Mouse (Mus musculus): ENCODE results near the gene Cel. TPM values are rescaled to one million over a fixed set of nuclear protein-coding genes. Genes with fewer than 3 reads are reported as not detected.

Gene Cel
- total RNA-seq, 1 experiment from 2014 or later: not detected

DNA sequence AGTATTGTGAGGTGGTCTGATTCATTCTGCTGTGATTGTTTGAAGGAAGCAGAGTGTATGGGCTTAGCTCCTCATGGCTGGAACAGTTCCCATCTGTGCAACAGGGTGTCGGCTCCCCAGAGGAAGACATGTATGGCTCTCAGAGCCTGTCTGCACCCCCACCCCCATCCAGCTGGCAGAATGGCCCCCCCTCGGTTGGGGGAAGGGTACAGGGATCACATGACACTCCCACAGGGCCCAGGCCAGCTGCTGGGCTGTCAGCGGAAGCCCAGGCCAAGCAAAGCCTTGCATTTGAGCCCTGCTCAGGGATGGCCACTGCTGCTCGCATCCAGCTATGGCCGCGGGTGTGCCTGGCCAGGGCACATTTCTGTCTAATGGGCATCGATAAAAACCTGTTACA, 24.0 kb downstream of the Cel start:
- no peak for ATAC-seq (replicated peaks; ENCODE audit: low read depth, poor library complexity, severe bottlenecking)

DNA sequence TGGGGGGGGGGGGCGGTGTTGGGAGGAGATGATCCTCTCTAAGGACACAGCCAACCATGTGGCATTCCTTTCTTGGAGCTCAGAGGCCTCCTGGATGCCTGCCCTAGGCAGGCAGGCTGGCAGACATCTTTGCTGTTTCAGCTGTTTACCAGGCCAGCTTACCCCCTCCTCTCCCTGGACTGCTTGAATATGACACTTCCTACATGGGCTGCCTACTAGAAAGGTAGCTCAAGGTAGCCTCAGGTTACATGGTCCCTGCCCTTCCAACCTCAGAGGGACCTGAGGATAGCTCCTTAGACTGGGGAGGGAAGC, 24.4 kb downstream of the Cel start:
- ATAC-seq (replicated peaks; ENCODE audit: low read depth, poor library complexity, severe bottlenecking): no peak

DNA sequence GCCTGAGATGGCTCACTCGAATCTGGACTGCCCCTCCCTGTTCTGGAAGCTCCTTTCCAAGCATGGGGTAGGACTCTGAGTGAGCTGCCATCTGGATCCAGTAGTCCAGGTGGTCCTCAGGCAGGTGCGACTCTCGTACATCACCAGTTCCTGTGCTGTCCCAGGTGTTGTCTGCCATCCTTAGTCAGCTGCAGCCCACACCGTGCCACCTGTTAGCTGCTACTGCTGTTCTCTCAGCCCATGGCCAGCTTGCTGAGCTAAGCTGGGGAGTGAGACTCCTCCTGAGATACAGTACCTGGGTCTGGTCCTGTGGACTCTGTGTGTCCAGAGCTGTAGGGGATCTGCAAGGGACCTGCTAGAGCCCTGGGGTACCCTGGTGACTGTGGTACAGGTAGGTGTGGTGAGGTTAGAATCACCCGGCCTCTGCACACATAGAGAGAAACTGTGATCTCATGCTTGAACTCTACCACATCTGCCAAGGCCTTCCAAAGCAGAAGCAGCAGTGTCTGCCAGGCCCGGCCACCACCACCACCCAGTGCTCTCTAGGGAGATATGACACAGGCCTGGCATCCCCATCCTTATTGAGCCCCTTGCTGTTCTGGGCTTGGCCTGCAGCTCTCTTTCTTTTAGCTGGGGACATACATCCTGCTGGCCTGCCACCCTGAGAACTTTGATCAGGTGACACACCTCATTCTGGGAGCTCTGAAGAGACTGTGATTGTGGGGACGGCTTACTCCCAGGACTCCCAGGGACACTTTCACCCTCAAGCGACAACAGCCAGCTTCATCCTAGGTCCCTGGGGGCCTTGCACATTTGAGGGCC, 25.0 kb downstream of the Cel start:
- ATAC-seq (replicated peaks; ENCODE audit: low read depth, poor library complexity, severe bottlenecking): no peak

DNA sequence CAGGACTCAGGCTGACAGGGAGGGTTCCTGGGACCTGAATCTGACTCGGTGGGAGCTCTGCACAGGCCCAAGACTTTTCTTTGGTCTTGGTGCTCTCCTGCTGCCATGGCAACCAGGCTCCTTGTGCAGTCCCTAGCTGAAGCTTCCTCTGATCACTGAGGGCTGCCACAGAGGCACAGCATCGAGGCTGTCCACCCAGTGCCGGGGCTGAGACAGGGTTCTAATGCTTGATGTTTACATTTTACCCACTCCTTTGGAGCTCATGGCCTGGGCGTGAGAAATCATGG, 25.6 kb downstream of the Cel start:
- ATAC-seq (replicated peaks; ENCODE audit: low read depth, poor library complexity, severe bottlenecking): no peak

DNA sequence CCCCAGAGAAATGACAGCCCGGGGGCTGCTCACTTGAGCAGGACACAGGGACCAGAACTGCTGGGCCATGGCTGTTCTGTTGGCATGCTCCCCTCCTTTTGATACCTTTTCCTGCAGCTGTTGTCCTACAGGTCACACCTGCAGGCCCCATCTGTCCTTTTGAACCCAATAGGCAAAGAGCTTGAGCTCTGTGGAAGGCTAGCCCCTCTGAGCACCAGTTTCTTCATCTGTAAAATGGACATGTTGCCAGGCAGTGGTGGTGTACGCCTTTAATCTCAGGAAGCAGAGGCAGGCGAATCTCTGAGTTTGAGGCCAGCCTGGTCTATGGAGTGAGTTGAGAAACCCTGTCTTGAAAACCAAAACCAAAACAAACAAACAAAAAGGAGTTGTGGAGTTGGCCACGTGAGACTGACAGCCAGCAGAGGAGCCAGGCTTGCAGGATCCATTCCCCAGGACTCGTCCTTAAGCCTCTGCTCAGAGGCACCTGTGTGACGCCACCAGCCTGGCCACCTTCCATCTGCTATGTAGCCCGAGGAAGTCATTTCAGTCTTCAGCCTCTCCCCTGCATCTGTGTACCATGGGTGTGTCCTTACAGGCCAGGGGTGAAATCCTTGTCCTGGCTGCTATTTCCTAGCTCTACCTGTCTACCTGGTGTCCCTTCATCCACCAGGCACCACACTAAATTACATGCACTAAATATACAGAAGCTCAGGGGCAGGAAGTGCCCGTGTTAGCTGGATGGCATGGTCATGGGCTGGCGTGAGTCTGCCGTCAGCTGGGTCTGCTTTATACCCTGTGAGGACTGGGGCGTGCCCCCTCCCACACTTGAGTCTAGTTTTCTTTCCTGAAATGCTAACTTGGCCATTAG, 26.2 kb downstream of the Cel start:
- ATAC-seq (replicated peaks; ENCODE audit: low read depth, poor library complexity, severe bottlenecking): no peak

DNA sequence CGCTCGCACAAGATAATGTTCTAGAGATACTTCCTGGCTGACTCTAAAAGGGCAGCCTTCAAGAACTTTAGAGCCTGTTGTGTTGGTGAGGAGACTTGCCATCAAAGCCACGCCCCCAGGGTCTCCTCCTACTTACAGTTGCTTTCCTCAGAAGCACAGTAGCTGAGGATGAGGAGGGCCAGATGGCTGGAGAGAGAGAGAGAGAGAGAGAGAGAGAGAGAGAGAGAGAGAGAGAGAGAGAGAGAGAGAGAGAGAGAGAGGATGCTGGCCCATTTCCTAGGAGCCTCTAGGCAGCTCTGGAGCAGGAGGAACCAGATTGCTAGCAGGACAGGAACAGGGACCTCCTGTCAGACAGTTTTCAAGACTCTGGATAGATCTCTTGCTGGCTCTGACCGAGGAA, 27.0 kb downstream of the Cel start:
- ATAC-seq (replicated peaks; ENCODE audit: low read depth, poor library complexity, severe bottlenecking): no peak

DNA sequence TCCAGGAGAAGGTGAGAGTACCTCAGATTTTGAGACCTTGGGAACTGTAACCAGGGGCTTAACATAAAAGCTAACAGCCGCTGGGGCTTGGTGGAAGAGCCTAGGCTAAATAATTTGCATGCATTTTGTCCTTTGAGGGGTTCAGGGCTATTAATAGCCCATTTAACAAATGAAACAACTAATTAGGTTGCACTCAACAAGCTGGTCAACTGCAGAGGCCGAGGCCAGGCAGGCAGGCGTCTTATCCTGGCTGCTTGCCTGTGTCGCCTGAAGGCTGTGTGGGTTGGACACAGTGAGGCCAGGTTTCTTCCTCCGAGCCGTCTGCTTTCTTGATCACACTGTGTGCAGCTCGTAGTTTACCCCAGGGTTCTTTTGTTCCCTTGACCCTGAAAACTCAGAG, 27.6 kb downstream of the Cel start:
- ATAC-seq (replicated peaks; ENCODE audit: low read depth, poor library complexity, severe bottlenecking): no peak

DNA sequence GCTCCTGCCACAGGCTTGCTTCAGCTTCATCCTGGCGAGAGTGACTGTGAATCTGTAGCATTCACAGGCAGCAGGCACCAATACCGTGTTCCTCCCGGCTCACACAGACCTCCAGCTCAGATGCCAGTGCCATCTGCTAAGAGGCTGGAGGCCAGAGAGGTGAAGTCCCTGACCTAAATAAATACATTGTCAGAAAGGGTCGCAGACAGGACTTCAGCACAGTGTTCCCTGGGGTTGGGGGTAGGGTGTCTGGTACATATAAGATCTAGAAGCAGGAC, 28.0 kb downstream of the Cel start:
- ATAC-seq (replicated peaks; ENCODE audit: low read depth, poor library complexity, severe bottlenecking): no peak

DNA sequence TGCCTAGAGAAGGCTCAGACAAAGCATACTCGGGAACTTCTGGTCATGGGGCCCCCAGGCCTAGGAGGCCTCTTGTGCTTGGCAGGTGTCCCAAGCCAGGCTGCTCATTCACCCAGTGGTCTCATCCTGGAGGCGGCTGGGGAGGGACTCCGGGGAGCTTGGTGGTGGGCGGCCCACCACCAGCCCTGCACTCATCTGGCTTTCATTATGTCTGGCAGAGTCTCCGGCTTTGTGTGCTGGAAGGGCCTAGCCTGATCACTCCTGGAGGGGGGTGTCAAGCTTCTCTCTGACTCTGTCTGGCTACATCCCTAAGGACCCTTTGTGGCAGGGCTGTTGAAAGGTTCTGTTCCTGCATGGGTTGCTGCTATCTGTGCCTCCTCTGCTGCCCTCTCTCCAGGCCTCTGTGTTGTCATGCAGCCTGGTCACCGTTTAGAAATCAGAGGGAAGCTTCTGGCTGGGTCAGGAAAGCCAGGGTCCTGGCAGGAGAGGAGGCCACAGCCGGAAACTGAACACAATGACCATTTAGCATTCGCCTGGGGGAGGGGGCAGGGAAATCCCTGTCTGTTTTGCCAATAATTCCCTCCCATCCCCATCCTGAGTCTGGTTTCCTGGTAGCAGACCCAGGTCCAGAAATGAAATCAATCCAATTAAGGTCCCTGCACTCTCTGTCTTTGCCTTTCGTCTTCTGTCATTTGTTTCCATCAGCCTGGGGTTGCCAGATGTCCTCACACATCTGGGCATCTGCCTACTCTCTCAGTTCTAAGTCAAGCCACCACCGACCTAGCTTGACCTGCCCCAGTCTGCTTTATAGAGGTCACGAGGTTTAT, 28.6 kb downstream of the Cel start:
- ATAC-seq (replicated peaks; ENCODE audit: low read depth, poor library complexity, severe bottlenecking): no peak

DNA sequence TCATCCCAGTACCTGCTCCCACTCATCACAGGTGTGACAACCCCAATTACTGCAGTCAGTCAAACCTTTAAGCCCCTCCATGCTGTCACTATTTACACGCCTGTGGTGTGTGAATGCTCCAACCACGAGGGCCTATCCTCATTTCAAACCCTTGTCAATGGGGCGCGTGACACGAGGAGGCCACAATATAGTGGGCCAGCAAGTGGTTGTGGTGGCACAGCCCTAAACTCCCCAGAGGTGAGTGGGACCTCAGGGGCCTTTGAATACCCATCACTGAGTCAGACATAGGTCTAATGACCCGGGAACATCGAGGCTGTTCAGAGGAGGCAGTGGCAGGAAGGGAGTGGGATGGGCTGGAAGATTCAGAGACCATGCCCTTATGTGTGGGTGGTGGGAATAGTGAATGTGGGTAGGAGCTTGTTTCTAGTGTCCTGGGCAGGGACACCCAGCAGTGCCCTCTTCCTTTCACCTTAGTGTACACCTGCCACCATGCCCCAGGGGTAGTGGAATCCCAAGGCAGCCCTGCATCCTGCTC, 29.2 kb downstream of the Cel start:
- no peak for ATAC-seq (replicated peaks; ENCODE audit: low read depth, poor library complexity, severe bottlenecking)

DNA sequence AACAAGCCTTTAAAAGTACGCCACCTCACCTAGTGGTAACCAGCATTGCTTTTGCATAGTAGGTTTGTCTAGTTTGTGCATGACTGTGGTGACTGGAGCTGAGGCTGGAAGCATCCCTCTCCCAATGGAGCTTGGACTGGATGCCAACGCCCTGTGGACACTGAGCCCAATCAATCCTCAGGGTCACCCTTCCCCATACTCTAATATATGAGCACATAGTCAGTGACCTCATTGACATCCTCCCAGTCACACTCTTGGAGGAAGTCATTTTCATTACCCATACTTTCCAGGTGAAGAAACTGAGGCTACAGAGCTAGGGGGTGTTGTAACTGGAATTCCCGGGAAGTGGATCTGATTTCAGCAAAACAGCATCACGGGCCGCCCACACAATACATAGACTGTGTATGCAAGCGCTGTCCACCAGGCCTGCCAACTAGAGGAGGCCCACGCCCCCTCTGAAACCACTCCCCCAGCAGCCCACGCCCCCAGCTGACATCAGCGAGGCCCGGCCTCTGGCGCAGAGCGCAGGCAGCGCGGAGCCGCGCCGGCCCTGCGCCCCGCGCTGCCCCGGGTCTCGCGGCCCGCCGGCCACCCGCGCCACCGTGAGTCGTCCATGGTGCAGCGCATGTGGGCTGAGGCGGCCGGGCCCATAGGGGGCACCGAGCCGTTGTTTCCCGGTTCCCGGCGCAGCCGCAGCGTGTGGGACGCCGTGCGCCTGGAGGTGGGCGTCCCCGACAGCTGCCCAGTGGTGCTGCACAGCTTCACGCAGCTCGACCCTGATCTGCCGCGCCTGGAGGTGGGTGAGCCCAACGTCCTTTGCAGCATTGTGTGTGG, 30.0 kb downstream of the Cel start:
- peak; percentile 97 for ATAC-seq (replicated peaks; ENCODE audit: low read depth, poor library complexity, severe bottlenecking)

DNA sequence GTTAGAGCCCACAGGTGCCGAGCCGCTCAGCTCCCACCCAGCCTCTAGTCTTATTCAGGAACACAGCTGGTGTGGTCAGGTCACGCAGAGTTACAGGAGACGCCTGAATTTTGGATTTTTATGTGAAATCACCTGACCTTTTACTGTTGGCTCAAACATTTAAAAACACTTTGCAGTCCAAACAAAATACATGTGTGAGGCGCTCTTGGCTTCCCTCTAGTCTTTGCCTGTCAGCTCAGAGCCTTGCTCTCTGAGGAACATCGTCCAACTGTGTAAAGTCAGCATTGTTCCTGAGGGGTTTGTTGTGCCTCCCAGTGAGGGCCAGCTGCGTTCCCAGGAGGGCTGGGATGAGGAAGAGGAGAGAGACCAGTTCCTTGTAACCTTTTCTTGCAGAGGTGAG, 32.9 kb downstream of the Cel start:
- no peak for ATAC-seq (replicated peaks; ENCODE audit: low read depth, poor library complexity, severe bottlenecking)

DNA sequence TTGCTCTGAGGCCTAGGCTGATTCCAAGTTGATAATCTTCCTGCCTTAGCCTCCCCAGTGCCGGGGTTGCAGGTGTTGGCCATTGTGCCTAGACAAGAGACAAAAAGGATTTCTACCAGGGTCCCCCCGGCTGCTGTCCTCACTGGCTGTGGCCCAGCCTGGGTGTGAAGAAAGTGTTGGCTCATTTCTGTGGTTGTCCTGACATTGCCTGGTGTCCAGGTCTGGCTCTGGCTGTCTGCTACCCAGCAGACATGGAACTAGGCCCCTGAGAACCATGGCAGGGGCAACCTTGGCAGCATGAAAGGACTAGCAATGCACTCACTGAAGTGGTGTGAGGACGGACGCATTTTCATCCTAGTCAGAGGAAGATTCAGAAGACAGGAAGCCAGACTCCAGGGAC, 33.3 kb downstream of the Cel start:
- ATAC-seq (replicated peaks; ENCODE audit: low read depth, poor library complexity, severe bottlenecking): no peak

DNA sequence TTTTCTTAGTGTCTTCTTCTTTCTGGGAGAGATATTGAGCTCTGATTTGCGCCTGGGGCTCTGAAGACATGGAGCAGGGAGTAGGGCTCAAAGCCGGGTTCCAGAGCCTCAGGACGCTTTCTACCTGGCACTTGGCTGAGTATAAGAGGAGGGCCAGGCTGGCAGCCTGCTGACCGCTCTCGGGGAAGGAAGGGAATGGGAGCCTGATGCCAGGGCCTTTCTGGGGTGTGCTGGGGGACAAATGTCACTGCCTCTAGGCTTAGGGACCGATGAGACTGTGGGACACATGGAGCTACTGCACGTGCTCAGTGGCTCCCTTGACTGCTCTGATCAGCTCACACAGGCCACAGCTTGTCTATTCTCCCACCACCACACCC, 34.9 kb downstream of the Cel start:
- no peak for ATAC-seq (replicated peaks; ENCODE audit: low read depth, poor library complexity, severe bottlenecking)

DNA sequence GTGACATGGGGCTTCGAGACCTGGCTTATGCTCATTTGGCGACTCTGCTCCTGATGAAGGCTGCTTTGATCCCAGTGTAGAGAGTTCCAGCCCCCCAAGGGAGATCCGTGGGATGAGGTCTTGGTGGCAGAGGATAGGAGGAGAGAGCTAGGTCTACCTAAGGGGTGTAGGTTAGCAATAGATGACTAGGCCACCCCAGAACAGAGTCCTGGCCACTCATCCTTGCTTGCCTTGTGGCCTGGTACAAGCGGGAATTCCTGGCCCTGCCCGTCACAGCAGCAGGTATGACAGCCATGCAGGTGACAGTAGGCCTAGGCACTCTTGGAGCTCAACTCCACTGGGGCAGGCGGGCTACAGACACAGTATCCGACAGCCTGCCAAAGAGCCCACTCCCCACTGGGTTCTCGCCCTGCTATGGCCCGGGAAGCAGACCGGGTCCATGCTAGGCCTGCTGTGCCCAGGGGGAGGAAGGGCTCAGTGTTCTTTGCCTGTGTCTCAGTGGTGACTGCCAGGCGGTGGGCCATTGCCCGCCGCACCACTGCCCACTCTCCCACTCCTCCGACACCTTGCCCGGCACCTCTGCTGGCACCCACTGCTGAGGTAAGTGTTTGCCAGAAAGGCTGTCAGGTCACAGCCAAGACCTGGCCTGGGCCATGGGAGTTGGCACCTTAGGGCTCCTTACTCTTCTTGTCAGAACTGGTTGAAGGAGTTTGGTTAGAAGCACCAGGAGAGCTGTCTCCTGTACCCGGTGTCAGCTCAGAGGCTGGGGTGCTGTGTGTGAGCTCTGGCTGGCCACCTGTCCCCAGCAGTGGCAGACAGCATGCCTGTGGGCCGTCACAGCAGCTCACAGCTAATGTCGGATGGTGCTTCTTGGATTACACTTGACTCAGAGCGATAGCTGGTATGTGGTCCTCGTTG, 35.5 kb downstream of the Cel start:
- ATAC-seq (replicated peaks; ENCODE audit: low read depth, poor library complexity, severe bottlenecking): no peak

DNA sequence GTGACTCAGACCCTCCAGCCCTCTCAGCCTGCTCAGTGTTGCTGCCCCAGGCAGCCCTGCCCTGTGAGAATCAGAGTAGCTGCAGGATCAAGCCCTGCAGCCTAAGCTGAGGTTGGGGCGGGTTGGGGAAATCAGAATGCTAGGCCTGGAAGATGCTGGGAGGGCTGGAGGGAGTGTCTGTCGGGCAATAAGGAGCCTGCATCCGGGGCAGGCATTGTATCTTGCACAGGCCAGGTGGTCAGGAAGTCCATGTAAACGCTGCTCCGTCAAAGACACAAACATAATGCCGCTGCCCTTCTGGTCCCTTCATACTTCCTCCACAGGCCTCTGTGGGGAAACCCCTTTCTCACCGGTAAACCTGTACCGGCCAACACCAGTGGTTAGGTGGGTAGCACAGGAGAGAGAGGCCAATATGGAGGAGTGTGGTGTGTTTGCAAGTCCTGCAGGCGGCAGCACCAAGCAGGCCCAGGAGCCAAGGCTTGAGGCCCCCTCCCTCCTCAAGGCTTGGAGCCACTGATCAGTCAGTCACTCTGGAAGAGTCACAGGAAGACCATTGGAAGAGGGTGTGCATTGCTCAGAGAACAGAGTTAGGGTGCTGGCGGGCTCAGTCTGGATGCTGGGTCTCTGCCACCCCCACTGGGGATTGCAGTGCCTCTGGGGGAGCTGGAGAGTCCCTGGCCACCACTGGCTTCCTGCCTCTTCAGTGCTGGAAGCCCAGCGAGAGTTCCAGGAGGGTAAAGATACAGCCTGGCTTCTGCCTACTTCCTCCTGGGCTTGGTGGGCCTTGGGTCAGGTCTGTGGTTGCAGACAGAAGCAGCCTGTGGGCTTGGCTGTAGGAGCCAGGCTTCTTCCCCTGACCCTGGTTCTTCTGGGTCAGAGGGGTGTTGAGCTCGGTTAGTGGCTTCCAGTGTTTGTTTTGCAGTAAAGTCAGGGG, 37.0 kb downstream of the Cel start:
- ATAC-seq (replicated peaks; ENCODE audit: low read depth, poor library complexity, severe bottlenecking): peak; percentile 56

DNA sequence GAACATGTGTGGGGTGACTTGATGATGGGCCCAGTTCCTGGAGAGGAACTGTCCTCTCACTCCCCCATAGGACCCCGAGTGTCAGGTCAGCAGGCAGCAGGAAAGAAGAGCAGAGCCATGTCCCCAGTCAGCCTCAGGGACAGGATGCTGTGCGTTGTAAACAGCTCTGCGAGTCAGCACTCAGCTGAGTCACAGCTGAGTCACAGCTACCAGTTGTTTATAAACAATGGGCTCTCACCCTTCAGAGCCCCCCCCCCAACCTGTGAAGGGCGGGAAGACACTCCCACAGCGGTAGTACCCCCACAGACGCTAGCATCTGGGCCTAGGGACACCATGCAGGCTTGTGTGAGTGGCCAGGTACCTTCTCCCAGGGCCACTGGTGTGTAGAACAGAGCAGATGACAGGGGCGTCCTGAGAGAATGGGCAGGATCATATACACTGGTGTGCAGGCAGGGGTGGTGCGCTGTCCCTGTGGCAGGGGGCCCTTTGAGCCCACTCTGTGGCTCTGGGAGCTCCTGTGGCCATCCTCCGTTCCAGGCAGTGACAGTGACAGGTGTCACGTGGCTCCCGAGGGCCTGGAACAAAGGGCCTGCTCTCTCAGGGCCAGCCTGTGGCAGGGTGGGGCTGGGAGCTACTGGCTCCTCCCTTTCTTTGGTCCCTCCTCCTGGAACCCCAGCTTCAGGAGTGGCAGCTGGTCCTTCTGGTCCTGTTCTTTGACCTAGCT, 37.8 kb downstream of the Cel start:
- peak; percentile 38 for ATAC-seq (replicated peaks; ENCODE audit: low read depth, poor library complexity, severe bottlenecking)
